ENCODE assay signal across 10 mouse cellular contexts in the genomic region with DNA sequence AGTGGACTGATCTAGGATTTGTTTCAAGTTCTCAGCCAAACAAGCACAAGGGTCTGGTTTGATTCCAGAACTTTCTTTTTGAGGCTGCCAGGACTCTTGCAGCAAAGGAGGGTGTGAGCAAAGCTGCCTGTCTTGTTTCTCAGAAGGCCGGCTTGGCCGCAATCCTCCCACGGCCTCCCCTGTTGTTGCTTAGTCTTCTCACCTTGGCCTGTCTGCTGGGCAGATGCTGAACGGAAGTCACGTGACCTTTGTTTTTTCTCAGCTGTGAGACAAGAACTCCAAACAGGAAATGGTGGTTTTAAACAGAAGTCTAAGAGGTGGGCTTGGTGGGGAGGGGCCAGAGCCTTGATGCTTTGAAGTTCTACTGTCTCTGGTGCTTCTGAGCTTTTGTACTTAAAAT.
DNase-seq lines count a peak whose midpoint lies in the region; ATAC-seq lines count a peak whose summit lies in the region.
"Had no signal": no experiment of that assay in that cellular context is flagged by ENCODE, and none has a peak within 500 bp of the region (broad histone marks: within the 10 kb centered on the region; RNA-seq: fewer than 3 reads in every experiment).

No protein-coding gene starts in this region.

- intact Hi-C loops in gastrocnemius, postnatal 14 days (cut with DNase I; ENCODE audit: low total_unique reads), result no loop called here
- intact Hi-C loops in left cerebral cortex, postnatal 36 days (cut with DNase I), result loop anchor here (10.0 kb wide), 1 partner anchor 180 kb away; no protein-coding TSS in a partner anchor

- no peak overlapping the region for H3K4me2 ChIP-seq in intestine, embryonic 16.5 days (ENCODE audit: low read depth, low read length)
- H3K4me2 ChIP-seq: embryonic facial prominence, embryonic 13.5 days had no signal

- H3K4me3 ChIP-seq in intestine, embryonic 16.5 days (ENCODE audit: low read length), result no peak overlapping the region
- H3K4me3 ChIP-seq: embryonic facial prominence, embryonic 13.5 days had no signal

- H3K27ac ChIP-seq in intestine, embryonic 16.5 days (ENCODE audit: low read length), result no peak overlapping the region
- H3K27ac ChIP-seq: embryonic facial prominence, embryonic 13.5 days; liver, embryonic 14.5 days had no signal

- 0 out of 2 replicates have a peak, but pooled peaks cover 9% of the 10 kb centered on the region for H3K4me1 ChIP-seq in intestine, embryonic 16.5 days (ENCODE audit: control insufficient read depth, insufficient read depth, low read length)

- no peaks in the 10 kb centered on the region for H3K27me3 ChIP-seq in intestine, embryonic 16.5 days (replicated peaks; ENCODE audit: control insufficient read depth, insufficient read depth, low read length)
- H3K27me3 ChIP-seq: embryonic facial prominence, embryonic 13.5 days had no signal

- ATAC-seq in intestine, embryonic 16.5 days, result 0 out of 2 replicates have a peak, but pooled peaks have one; percentile 38

- peaks cover 6% of the 10 kb centered on the region; the same call in 1 of the 2 replicates for H3K9me3 ChIP-seq in intestine, embryonic 16.5 days (ENCODE audit: control insufficient read depth, low read length)
- H3K9me3 ChIP-seq: embryonic facial prominence, embryonic 13.5 days had no signal

- H3K36me3 ChIP-seq in intestine, embryonic 16.5 days (ENCODE audit: control insufficient read depth, insufficient read depth, low read length), result no peaks in the 10 kb centered on the region
- H3K36me3 ChIP-seq: embryonic facial prominence, embryonic 13.5 days had no signal

- WGBS in intestine, embryonic 16.5 days, result 43% methylated on average over 5 of the region's 5 CpGs

- peak; percentile 40 for DNase-seq in urinary bladder, postnatal 14 days (ENCODE audit: low spot score)
- DNase-seq in urinary bladder, postnatal 25 days (ENCODE audit: low spot score), result no peak
- peak; percentile 55 for DNase-seq in c-Kit-positive CD71-negative TER-119-negative erythroid progenitor cells, embryonic 14.5 days (ENCODE audit: low read depth)
- peak; percentile 76 to 89 for DNase-seq in lung, postnatal 4 days
- peak; percentile 88 for DNase-seq in thymus, postnatal 10 days (ENCODE audit: low spot score in 2 of 2)
- DNase-seq in gastrocnemius, postnatal 14 days, result no peak
- DNase-seq in left cerebral cortex, postnatal 36 days (ENCODE audit: low spot score in 2 of 2), result no peak

- H3K9ac ChIP-seq in intestine, embryonic 16.5 days (ENCODE audit: low read depth, low read length), result no peak overlapping the region
- H3K9ac ChIP-seq: embryonic facial prominence, embryonic 13.5 days; liver, embryonic 14.5 days had no signal

Comparison
In these comparisons a context has a peak if more than half of its experiments do, and no peak if none do; other contexts are left out.
1. DNase-seq: peak in urinary bladder, postnatal 14 days (single experiment), c-Kit-positive CD71-negative TER-119-negative erythroid progenitor cells, embryonic 14.5 days (single experiment), lung, postnatal 4 days (2 of 2) and thymus, postnatal 10 days (2 of 2); none in urinary bladder, postnatal 25 days (single experiment), gastrocnemius, postnatal 14 days (single experiment) and left cerebral cortex, postnatal 36 days (0 of 2).